Mouse (Mus musculus): ENCODE measurements at regions not wholly inside any gene's neighbourhood (a gene's known extent, or its start where the extent isn't known, plus 50 kb on each side); places are given as distances from the start of the nearest gene placed in this dataset.

DNA sequence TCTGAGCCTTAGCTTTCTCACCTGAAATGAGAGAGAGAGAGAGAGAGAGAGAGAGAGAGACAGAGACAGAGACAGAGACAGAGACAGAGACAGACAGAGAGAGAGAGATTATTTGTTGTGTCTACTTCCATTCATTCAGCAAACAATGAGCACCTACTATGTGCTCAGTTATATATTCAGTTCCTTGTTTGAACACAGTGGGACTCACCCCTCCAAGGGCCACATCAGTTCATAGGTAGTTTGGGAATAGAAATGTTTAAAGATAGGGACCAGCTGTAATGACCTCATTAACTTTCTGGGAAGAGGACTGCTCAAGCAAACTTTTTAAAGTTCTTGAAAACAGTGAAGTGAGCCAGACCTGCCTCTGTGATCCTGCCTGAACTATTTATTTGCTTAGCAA lies 107.2 kb downstream of the Ephb3 start:
- no peak for TF ChIP-seq CTCF (IDR thresholded peaks at IDR 0.05; ENCODE audit: borderline replicate concordance, extremely low read depth, insufficient read depth, insufficient read length)
- TF ChIP-seq POLR2A (IDR thresholded peaks at IDR 0.05; ENCODE audit: borderline replicate concordance, extremely low read depth, insufficient read depth, insufficient read length, poor library complexity, severe bottlenecking): no peak
